Mouse (Mus musculus): ENCODE results near the gene Vmp1.

Gene Vmp1

GRCm38 (mm10) chr11:86671041-86671675 lies 12.5 kb downstream of the Vmp1 start:
- no peak for DNase-seq

- DNase-seq, result no peak
Measured at GRCm38 (mm10) chr11:86668169-86668568, 15.5 kb downstream of the Vmp1 start.

- no peak for DNase-seq
Measured at GRCm38 (mm10) chr11:86667553-86667952, 16.1 kb downstream of the Vmp1 start.

DNA sequence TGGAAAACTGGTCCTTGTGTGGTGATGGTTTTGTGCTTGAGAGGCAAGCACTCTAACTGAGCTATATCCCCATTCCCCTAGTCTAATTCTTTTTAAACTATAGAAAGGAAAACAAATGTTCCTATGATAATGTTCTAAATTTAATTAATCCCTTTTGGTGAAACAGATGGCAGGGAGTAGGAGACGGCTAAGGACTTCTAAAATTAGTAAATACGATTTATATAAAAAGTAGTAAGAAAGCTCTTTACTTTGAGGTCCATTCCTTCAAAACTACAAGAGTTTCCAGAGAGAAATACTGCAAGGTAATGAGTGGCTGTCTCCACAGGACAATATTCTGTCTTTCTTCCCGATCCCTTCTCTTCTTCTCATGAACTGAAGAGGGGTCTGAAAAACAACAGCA lies 19.2 kb downstream of the Vmp1 start:
- DNase-seq, result no peak

DNA sequence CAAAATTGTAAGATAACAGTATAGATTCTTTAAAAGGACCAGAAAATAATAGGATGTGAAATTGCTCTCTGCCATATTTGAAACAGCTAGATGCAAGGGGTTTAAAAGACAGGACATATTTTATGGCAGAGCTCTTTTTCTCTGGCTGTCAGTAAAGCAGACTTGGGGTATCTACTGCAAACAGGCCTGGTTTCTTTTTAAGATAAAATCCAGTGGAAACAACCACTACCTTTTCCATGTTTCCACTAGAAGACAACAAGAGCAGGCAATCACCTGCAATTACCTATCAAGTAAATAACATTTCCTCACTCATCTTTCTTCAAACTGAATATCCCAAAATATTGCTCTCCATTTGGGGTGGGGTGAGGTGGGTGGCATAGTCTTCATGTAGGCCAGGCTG lies 19.7 kb downstream of the Vmp1 start:
- no peak for DNase-seq

- no peak for DNase-seq
Measured at GRCm38 (mm10) chr11:86662986-86663895, 20.4 kb downstream of the Vmp1 start.

DNA sequence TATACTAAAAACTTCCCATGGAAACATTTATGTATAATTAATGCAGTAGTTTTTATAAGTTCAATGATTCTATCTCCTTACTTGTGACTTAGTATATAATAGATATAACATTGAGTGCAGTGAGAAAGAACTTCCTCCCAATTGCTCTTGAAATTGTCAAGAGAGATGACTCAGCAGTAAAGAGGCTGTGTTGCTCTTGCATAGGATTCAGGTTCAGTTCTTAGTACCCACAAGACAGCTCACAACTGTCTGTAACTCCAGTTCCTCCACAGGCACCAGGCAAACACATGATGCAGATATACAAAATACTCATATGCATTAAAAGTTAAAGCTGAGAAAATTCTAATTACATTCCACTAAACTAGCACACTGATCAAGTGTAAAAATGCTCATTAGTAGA lies 25.8 kb downstream of the Vmp1 start:
- no peak for DNase-seq

GRCm38 (mm10) chr11:86656849-86657567 lies 26.6 kb downstream of the Vmp1 start:
- DNase-seq, result no peak

DNA sequence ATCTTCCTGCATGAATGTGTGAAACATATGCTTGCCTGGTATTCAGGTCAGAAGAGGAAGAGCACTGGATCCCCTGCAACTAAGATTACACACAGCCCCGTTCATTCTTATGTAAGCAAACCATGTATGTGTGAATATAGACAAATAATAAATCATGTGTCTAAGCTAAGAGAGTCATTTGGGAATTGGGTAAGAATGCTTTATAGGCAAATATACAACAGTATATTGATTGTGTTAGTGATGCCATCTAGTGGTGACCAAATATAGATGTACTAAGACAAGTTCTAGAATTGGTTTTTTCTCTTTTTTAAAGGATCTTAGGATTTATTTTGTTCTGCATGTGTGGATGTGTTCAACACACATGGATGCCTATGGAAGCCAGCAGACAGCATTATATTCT lies 28.0 kb downstream of the Vmp1 start:
- DNase-seq, result no peak

GRCm38 (mm10) chr11:86654096-86654495 lies 29.5 kb downstream of the Vmp1 start:
- no peak for DNase-seq

DNA sequence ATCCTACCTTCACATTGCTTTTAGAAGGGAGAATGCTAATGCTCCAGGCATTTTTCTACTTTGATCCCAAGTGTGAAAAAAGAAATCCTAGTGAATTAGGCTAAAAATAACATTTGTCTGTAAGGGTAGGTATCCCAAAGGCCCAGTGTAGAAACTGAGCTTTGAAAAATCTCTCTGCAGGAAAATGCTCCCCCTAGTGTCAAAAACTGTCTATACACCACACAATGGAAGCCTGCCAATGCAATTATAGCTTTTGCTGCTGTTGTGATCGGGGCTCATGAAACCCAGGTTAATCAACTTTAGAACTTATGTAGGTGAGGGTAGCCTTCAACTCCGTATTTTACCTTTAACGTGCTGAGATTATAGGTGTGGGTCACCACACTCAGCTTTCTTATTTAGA lies 30.2 kb downstream of the Vmp1 start:
- DNase-seq, result peak; percentile 16

DNA sequence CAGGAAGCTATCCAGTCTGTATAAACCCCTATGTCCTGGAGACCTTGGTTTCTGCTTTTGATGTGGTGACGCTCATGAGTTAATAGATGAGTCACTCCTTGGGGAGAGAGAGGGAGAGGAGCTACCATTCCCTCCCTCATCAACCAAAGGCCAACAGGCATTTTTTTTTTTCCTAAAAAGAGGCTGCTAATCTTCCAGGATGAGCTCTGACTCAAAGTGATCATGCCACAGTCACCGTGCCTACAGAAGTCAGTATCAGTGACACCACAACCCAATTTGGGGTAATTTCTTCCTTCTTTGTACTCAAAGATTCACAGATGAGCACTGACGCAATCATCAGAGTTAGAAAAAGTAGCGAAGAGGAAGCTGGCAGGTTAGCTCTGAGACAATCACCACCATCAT lies 31.1 kb downstream of the Vmp1 start:
- DNase-seq, result no peak

DNA sequence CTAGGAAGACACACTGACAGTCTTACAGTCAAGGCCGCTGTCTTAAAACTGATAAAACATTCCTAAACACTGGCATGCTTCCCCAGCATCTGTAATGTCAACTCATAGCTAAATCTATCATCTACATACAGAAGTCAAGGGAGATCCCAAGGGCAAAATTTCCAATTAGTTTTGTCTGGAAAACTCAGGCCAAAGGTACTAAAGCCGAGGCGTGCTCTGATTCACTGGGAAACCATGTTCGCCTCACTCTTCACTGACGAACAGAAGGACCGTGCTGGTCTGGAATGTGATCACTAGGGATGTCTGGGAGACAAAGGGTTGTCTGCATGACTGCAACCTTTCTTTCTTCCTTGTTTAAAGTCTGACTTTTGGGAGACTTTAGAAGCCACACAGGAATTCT lies 33.0 kb downstream of the Vmp1 start:
- DNase-seq, result no peak

DNA sequence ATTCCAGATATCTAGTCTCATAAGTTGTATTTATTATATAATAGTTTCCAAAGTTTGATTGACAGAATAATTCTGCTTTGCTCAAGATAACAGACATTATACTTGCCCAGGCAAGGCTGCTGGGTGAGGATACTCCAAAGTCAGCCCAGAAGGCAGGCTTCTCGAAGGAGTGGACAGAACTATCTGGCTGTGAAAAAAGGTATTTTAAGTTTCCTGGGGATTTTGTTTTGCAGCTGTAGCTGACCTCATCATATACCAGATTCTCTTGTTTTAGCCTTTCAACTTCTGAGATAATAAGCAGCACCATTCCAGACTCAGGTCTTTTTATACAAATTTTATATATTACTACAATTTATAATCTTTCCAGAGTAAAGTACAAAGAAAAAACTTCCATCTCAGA lies 34.1 kb downstream of the Vmp1 start:
- DNase-seq, result no peak

DNA sequence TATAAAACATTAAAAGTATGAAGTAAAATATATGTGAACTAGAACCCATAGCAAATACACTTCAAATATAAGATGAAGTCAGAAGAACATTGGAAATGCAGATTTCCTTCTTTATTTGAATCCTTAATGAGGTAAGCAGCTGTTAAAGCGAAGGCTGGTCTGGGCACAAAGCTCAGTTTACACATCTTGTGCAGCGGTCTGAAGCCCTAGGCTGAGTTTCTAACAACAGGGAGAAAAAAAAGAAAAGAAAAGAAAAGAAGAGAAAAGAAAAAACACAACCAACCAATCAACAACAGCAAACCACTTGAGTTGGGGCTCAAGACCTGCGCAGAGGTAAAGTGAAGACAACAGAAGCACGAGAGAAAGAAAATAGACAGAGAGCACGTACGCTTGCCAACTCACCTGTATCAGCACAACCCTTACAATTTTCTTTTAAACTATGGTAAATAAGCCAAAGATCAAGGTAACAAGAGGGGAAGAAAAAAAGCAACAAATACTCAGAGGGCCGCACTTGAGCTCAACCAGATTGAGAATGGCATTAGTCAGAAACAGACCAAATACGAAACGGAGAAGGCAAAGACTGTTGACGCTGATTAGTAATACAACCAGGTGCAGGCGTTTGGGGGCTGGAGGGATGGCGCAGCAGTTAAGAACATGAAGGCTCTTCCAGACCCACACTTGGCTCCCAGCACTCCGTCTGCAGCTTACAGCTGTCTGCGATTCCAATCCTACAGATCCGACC lies 35.8 kb downstream of the Vmp1 start:
- no peak for DNase-seq

- no peak for DNase-seq
Measured at GRCm38 (mm10) chr11:86646885-86647459, 36.7 kb downstream of the Vmp1 start.

- DNase-seq, result no peak
Measured at GRCm38 (mm10) chr11:86646136-86646834, 37.4 kb downstream of the Vmp1 start.

DNA sequence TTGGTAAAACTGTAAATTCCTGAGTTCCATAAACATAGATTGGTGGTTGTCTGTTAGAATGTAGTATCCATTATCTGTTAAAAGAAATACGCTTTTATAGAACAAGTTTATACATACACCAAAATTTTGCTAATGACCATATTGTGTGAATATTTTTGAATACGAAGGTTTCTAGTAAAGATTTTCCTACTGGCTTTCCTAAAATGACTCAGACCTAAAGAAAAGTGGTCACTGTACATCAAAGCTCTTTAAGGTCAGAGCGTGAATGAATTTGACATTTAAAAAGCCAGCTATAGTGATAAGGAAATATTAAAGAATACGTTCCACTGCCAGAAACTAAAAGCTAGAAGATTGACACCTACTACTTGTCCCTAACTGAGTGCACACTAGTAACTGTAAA lies 39.1 kb downstream of the Vmp1 start:
- no peak for DNase-seq

GRCm38 (mm10) chr11:86641714-86642113 lies 41.9 kb downstream of the Vmp1 start:
- DNase-seq, result no peak

GRCm38 (mm10) chr11:86637697-86638096 lies 45.9 kb downstream of the Vmp1 start:
- DNase-seq, result no peak

GRCm38 (mm10) chr11:86634396-86634795 lies 49.2 kb downstream of the Vmp1 start:
- DNase-seq, result no peak

GRCm38 (mm10) chr11:86629941-86630340 lies 53.7 kb downstream of the Vmp1 start:
- DNase-seq, result no peak
